Mouse (Mus musculus): ENCODE data around the gene Asns.

Asns gene

GRCm38 (mm10) chr6:7692884-7693585 lies at the start of gene Asns:
Asns (minus strand) TSS chr6:7693254.
- peak; percentile 79 for DNase-seq

DNA sequence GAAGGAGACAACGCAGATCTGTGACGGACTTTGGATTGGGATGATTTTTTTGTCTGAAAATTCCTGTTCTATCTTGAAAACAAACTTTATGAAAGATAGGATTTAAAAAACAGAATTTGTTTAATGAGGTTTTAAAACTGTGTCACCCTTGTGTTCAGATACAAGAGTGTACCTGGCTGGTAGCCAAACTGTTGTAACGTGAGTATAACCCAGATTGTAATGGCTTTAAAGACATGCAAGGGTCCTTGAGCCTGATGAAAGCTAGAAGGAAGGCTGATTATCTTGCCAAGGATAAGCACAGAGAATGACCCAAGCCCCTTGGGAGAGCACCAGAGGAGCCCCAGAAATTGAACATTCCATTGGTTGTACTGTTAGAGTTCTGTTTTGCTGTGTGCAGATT lies 48.7 kb upstream of the Asns start:
- DNase-seq = no peak

- no peak for DNase-seq
Observed at GRCm38 (mm10) chr6:7737842-7738241, 44.8 kb upstream of the Asns start.

DNA sequence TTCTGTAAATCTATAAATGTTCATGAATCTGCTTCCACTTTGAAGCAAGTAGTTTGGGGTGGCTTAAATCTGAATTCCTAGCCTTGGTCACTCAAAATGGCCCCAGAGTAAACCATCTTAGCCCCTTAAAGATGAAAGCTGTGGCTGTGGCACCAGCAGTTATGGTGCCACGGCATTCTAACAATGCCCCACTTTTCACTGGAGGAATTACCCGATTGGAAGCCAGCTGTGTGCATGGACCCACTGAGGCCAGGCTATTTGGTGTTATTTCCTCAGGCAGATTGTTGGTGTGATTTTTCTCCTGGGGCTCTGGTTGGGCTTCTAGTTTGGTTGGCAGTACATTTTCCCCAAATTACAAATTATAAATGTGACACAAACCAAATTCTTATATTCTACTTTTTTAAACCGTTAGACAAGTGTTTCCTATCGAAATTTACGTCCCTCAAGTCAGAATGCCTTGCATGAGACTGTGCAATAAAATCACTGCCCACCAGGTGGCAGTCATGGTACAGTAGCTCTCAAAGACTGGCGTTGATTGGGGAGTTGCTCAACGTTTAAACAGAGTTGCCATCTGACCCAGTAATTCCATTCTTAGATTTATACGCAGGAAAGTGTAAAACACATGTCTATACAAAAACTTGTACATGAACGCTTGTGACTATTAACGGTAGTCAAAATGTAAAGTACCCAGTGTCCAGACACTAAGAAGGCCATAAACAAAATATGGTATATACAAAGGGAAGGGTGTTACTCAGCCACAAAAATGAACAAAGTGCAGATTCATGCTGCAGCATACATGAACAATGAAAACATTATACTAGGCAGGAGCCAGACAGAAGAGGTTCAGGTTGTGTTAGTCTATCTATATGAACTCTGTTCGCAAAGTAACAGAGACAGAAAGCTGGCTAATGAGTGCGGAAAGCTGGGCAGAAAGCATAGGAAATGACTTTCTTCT lies 40.0 kb upstream of the Asns start:
- DNase-seq = peak; percentile 90

DNA sequence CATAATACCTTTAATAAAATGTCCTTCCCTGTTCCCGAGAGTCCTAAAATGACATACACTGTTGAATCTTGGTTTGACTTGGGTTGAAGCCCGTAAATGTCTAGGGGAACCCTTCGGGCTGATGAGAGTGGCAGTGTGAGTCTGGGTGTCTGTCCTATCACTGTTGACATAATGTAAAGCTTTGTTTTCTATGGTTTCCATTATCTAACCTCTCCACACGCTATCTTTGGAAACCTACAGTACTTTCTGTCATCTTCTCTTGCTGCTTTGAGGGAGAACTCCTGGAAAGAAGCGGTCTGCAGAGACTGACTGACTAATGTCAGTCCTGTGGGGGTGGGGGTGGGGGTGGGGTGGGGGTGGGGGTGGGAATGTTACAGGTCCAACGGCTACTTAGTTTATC lies 39.0 kb upstream of the Asns start:
- DNase-seq = no peak

DNA sequence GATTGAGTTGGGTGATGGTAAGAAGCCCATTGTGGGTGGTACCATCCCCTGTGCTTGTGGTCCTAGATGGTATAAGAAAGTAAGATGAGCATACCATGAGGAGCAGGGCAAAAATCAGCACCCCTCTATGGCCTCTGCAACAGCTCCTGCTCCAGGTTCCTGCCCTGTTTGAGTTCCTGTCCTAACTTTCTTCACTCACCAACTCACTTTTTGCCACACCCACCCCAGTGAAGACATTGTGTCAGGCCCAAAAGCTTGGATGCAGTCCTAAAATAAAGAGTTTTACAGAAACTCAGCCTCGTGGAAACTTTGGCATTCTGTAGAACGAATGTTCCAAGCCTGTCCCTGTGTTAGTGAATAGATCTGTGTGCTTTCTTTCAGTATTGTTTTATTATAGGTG lies 36.1 kb upstream of the Asns start:
- no peak for DNase-seq

DNA sequence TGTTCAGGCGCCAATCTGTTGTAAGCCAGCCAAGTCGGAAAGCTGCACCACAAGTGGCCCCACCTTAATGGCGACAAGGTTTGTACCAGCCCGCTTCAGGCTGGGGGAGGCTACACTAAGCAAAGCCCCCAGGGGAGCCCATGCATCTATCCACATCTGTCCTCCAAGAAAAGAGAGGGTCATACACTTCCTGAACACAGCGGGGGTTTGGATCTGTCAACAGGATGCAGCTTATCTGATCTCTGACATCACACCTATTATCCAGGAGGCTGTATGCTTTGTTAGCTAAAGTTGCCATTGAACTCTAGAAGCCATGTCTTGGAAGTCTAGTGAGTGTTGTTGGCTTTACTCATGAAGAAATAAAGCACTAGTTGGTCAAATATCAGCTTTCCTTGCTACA lies 35.2 kb upstream of the Asns start:
- DNase-seq = no peak

DNA sequence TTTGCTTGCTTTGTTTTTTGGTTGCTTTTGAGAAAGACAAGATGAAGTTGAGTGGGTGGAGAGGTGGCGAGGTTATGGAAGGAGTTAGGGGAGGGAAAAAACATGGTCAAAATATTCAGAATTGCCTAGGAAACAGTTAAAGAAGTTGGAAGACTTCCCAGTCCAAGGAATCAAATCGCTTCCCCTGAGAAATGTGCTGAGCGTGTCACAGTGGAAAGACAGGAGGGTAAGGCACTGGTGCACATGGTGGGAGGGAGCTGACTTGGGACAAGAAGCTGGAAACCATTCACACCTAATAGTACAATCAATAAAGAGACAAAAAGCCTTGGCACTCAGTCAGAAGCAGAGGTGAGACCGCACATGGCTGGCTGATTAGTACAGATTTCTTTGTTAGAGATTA lies 23.2 kb upstream of the Asns start:
- no peak for DNase-seq

GRCm38 (mm10) chr6:7714230-7714629 lies 21.2 kb upstream of the Asns start:
- no peak for DNase-seq

DNA sequence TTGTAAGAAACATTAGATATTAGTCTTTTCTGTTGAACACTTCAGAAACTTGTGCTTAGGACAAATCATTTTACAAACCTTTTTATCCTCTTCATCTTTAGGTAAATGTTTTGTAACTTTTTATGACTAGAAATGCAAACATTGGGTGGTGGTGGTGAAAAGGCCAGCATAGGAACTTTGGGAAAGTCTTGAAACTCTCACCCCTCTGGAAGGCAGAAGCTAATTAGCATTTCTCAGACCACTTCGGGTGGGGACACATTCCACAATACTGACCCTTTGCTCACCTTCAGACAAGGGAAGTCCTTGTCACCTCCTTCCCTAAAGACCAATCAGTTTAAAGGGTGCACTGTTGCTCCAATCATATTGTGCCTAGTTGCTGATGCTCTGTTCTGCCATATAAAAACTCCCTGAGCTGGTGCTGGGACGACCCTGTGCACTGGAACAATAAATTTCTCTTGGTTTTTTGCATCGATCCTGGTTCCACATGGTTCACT lies 18.8 kb upstream of the Asns start:
- DNase-seq = no peak

DNA sequence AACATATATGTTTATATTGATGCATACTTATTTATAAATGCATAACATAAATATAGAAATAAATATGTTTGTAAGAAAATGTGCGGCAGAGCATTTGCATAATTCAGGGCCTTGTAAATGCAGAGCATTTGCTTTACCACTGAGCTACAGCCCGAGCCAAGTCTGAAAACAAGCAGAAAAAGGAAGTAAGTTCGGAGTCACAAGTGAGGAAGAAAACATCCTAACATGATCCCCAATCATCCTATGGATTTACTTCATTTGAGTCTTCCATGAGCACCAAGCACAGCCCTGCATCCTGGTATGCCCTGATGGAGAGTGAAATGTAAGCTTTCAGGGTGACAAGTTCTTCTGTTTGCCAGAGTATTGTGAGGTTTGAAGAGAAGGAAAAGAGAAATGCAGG lies 15.2 kb upstream of the Asns start:
- no peak for DNase-seq

DNA sequence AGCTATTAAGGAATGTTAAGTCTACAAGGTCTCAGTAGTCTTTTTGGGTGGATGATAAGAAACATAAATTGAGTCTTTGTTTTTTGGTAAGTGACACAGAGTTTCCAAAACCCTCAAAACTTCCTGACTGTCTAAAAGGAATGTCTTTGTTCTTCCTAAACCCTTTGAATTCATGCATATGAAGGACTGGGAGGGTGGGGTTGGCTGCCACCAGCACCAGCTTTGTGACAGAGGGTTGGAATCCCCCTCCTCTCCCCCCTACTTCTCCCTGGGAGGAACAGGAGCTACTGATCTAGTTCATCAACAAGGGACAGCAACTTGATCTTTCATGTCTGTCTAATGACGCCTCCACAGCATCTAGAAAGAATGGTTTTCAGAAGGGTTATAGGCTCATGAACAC lies 13.7 kb upstream of the Asns start:
- no peak for DNase-seq

- DNase-seq = no peak
Observed at GRCm38 (mm10) chr6:7697999-7698699, 5.1 kb upstream of the Asns start.

DNA sequence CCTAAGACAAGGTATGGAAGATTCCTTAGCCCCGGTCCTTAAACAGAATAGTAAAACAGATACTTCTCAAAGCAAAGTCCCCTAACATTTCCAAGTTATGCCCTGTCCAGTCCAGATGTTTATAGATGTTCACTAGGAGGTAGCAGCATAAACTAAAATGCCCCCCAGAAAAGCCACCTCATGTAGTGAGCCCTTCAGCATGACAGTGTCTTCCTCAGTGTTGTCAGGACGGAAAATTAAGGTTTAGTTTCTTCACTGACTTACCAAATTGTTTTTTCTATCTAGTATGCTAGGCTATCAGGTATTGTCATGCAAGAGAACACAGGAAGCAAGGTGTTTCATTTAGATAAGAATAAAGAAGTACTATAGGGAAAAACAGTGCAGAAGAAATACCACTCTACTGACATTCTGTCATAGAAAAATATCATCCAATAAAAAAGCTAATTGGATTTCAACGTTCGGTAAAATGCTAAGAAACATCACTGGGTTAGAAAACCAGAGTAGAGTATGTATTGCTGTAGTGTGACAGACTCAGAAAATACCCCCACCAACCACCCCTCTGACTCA lies 4.1 kb upstream of the Asns start:
- no peak for DNase-seq

GRCm38 (mm10) chr6:7696641-7697040 lies 3.6 kb upstream of the Asns start:
- no peak for DNase-seq

DNA sequence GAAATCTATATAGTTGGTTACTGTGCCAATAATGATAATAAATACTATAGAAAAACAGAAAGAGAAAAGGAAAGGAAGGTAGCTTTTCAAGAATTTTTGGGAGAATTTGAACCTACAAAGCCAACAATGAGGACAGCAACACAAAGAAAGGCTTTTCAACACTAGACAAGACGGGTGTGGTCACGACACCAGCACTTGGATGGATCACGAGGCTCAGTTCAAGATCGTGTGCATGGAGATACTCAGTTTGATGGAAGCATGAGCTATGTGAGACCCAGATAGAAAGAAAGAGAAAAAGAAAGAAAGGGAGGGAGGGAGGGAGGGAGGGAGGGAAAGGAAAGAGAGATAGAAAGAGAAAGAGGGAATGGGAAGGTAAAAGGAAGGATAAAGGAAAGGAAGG lies 2.8 kb upstream of the Asns start:
- DNase-seq = no peak

- no peak for DNase-seq
Observed at GRCm38 (mm10) chr6:7693666-7694065, 612 bp upstream of the Asns start.

- DNase-seq = peak; percentile 3
Observed at GRCm38 (mm10) chr6:7692451-7692850, 603 bp downstream of the Asns start.

DNA sequence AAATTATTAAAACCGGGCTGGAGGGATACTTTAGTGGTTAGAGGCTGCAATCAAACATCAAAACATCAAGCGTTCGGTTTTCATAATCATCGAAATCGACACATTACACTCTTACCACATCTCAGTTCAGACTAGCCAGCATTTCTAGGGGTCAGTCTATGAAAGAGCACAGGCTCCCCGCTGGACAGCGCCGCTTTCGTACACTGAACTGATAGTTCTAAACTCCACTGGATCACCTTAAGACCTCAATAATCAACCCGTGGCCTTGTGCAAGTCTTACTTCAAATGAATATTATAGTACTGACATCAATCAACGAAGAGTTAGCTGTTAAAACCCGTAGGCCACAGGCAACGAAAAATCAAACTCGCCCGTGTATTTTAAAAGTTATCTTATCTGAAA lies 1.0 kb downstream of the Asns start:
- DNase-seq = no peak

- DNase-seq = no peak
Observed at GRCm38 (mm10) chr6:7690456-7690855, 2.6 kb downstream of the Asns start.

DNA sequence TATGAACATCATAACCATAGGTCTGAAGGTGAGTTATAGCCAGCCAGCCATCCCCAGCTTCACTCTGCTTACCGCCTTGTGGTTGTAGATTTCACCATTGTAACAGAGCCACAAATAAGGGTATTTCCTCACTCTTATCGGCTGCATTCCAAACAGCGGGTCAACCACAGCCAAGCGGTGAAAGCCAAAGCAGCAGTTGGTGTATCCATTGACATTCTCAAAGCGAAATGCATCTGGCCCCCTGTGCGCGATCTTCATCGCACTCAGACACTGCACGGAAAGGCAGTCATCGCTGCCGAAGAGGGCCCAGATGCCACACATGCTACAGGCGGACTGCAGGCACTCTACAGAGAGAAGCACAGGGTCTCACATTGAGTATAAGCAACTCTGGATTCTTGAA lies 3.9 kb downstream of the Asns start:
- DNase-seq = no peak

DNA sequence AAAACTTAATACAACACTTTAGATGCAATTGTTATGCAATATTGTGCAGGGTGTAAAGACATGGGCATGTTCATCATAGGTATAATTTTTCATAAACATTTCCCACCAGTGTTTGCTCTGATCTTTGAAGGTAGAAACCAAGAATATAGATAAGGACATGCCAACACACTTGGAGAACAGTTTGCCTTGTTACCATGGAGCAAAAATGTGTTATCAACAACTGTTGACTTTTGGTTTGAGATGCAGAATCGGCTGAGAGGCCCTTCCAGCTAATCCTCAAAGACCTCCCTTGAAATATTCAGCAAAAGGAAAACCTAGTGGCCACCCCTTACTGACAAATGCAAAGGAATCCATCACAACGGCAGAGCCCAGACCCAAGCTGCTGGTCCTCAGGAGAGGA lies 7.0 kb downstream of the Asns start:
- no peak for DNase-seq
